Mouse (Mus musculus) left cerebral cortex, adult 9 months (tissue): ENCODE results near the gene Cacna1c.
A peak's percentile ranks its signal among the peaks of the same experiment; 100 is the strongest.

Experiments used
- DNase-seq, 2 experiments: peaks; one replicate each; pipeline ENCODE4 v3.0.0; 2022; ENCODE audit warnings: low spot score in 2 of 2

Gene Cacna1c

DNA sequence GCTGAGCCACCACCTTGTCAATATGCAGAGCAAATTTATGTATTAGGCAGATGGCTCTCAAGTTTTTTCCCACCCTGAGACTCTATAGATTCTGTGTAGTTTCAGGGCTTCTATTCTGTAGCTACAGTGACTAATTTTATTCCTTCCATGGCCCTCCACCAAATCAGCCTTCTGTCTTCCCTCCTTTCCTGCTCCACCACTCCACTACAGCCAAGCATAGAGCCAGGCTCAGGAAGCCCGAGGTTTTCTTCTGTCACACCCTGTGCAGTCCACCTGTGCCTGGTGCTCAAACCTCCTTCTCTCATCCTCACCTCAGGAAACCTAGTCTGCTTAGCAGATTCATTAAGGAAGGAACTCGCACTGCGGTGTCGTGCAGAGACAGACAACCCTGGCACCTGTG is 51.1 kb downstream of the Cacna1c start:
- no peak for DNase-seq

DNA sequence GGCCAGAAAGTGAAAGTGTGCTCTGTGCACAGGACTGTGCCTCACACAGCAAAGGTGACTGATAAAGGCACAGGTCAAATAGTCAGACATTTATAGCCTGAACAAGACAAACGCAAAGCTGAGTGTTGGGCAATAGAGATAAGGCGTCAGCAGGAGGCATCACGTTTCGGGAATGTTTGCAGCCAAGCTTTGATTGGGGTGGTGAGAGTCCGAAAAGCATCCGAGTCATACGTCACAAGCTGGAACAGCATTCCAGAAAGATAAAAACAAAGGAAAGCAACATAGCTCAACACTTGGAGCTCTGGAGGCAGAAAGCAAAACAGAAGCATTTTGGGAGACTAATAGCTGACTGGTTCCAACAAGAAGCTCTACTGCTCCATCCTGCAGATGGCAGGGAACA is 56.7 kb downstream of the Cacna1c start:
- DNase-seq: no peak

DNA sequence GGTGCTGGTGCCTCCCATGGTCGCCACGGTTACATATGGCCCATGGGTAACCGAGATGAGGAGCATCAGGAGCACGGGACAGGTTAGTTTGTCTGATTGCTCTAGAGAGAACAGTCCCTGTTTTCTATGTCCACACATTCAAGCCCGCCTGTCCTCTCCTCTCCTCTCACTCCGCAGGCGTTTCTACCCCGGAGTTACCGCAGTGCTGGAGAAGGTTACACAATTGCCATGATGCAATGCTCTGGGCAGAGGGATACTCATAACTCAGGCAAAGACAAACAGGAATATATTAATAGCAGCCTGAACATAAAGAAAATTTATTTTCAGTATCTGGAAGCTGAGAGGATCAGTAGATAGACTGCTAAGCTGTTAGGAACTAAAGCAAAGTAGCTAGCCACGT is 58.5 kb downstream of the Cacna1c start:
- DNase-seq: no peak

DNA sequence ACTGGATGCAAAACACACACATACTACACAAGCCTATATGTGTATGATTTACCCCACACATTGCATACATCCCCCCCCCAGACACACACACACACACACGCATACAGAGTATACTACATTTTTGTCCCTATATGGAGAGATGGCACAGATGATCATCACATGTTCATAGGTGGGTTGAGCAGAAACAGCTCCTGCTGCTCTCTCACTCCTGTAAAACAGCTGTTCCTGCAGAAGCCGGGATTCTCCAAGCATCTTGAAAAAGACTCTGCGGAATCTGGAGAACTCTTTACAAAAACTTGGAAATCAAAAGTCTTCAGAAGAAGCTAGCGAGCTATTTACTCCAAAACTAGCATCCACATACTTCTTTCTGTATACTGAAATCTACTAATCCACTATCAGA is 63.4 kb downstream of the Cacna1c start:
- no peak for DNase-seq

DNA sequence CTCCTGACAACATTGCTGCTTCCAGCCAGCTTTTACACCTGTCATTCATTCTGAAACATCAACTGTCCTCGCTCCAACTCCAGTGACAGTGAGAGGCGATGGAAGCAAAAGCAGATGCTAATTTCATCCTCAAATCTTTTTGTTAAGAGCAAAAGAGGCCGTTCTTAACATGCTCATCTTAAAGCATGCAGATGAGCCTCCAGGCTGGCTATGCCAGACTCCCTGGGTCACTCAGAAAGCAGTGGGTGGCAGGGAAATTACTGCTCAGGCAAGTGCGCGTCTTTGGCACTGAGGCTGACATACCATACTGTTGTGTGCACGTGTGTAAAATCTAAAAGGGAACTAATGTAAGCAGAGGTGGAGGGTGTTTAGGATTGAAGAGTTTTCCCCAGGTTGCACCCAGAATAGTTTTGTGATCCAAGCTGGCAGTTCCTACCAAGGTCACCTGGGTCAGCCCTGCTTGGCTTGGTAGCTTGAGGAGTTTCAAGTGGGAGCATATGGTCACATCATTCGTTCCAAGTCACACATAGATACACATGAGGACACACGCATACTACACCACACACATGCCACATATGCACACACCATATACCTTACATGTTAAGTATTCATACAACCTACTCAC is 64.0 kb downstream of the Cacna1c start:
- DNase-seq: no peak

DNA sequence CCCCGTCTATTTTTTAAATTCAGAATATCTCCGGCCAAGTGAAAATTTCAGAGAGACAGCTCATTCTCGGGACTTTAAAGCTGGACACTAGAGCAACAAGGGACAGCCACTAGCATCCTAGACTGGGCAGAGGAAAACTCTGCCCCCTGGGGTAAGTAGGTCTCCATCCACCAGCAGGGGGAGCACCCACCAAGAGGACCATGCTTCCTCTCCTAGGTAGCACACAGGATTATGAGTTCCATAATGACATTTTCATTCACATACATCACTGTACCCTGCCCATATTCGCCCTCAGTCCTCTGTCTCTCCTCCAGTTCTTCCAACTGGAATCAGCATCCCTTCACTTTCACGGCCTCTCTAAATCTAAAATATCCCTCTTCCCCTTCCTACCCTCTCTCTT is 66.6 kb downstream of the Cacna1c start:
- DNase-seq: no peak

DNA sequence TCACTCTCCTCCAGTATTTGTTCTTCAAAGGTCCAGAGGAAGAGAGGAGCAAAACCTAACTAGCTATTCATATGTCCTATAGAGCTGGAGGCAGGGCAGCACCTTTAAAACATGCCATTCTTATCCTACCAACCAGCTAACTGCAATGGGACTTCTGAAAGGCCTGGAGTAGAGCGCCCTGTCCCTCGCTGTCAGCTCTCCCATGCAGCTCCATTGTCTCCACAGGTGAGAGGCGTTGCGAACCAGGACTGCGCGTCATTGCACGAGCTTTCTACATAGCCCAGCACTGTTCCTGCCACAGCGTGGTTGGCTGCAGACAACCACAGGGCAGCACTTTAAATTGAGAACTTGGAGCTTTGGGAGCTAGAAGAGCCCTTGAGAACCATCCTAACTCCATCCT is 67.7 kb downstream of the Cacna1c start:
- DNase-seq: no peak

DNA sequence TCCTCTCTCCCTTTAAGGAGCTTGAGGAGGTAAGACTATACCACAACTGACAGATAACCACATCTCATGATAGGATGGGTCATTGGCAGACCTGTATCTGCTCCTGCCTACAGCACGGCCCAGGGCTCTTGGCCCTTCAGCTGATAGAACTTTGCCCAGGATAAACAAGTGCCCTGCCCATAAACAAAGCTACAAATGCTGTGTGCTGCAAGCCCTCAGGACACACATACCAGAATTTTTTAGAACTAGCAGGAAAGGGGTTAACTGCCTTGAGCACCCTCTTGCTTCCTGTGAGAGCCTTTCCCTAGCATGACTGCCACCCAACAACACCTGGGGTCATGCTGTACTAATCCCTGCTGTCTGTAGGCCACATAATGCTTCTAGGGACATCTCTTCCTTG is 68.1 kb downstream of the Cacna1c start:
- DNase-seq: no peak

DNA sequence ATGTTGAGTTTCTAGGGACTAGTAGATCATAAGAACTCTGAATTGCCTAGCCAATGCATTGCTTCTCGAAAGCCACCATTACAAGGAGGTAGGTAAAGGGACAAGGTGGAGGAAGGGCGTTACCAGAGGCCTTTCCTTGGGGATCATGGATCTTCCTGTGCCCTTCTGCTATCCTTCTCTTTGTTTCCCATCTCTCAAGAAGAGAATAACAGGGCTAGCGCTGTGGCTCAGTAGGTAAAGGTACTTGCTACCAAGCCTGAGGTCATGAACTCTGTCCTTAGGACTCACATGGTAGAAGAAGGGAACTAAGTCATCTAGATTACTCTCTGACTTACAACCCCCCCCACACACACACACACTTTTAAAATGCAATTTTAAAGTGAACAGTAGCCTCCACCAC is 69.2 kb downstream of the Cacna1c start:
- no peak for DNase-seq

DNA sequence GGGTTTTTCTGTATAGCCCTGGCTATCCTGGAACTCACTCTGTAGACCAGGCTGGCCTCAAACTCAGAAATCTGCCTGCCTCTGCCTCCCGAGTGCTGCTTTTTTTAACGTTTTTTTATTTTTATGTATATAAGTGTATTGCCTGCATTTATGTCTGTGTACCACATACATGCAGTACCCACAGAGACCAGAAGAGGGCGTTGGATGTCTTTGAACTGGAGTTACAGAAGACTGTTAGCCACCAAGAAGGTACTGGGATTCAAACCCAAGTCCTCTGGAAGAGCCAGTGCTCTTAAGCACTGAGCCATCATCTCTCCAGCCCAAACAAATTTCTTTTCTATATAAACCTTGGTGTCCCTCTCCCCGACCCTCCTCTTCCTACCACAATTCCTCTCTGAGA is 77.8 kb downstream of the Cacna1c start:
- no peak for DNase-seq

DNA sequence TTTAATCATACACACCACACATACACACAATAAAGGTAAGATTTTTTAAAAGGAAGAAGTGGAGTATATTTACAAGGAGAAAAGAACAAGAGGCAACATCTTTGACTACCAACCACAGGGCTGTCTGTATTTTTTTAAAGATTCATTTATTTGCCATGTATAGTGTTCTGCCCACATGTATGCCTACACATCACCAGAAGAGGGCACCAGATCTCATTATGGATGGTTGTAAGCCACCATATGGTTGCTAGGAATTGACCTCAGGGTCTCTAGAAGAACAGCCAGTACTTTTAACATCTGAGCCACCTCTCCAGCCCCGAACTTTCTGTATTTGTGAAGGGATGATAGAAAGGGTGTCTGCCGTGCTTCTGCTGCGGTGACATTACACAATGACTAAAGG is 79.9 kb downstream of the Cacna1c start:
- DNase-seq: no peak

DNA sequence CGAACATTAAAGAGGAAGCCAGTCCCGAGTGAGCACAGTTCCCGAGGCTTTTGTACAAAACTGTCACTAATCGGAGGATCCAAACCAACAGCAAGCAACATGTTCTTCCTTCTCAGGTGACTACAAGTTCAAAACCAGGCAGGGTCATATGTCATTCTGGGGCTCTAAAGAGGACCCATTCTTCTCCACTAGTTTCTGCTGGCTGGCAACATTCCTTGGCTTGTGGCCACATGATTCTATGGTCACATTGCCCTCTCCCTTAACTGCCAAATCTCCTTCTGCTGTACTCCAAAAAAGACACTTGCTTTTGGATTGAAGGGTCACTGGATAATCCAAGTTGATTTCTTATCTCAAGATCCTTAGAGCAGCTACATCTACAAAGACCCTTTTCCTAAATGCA is 82.9 kb downstream of the Cacna1c start:
- no peak for DNase-seq

DNA sequence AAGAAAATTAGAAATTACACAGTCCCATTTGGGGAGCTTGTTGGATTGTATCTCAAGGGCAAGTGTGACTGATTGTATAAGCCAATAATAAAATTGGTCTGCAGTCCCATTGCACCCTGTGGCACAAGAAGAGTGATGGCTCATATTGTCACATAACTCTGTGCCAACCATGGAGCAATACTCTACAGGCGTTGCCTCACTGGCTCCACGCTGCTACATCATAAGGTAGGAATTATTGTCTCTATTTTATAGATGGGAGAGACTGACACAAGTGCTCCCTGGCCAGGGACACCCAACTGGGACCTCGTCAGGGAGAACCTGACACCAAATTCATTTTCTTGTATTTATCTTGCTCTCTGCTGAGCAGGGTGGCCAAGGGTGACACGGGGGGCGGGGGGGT is 85.8 kb downstream of the Cacna1c start:
- no peak for DNase-seq

DNA sequence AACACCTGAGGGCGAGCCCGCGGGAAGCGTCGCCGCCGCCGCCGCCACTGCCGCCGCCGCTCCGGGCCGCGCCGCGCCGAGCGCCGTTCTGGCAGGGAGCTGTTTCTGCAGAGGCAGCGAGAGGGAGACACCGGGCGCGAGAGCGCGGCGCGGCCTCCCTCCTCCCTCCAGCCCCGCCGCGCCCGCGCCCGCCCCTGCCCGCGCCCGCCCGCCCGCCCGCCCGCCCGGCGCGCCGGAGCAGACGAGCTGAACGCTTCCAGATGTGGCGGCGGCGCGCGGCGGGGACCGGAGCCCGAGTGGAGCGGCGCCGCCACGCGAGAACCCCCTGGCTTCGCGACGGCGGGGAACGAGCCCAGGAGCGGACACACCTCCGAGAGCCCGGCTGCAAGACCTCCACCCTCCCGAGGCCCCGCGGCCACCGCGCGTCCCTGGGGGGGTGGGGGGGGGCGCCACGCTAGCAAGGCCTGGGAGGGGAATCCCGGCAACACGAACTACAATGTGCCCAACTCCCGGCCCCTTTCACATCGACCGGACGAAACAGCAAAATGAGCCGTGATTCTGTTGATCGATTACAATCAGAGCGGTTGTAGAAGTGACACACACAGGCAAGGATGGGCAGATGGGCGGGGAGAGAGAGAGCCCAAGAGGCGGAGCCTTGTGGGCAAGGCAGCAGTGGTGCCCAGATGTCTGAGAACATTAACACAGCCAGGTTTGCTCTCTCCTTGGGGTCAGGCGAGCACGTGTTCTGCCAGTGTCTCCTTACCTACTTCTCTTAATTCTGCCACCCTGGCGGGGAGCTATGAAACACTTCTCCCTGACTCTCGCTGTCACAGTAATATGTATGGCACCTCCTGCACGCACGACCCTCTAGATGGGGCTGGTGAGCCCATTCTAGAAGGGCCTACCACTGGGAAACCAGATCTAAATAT is 87.5 kb downstream of the Cacna1c start:
- DNase-seq: peak in 1 of 2 experiments; percentile 78

DNA sequence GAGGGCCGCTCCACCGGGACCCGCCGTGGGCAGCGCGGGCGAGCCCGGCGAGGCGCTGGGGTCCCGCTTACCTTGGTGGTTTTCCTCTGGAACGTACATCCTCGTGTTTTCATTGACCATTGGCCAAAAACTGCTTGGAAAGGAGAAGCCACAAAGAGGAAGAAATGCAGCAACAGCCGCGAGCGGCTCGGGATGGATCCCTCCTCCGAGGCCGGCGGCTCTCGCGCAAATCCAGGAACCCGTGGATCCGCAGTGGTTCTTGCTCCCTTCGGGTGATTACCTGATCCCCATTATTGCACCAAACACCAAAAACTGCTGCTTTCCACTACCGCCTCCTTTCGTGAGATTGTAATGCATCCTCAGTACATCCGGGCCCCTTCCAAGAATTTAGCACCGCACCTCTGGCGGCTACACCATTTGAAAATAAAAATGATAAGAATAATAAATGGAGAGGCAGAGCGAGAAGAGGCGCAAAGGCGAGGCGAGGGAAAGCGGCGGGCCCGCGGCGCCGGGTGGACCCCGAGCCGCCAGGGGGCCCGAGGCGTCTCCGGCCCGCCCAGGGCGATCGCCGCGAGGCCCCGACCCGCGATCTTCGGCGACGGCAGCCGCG is 88.3 kb downstream of the Cacna1c start:
- peak in 1 of 2 experiments; percentile 37 for DNase-seq

DNA sequence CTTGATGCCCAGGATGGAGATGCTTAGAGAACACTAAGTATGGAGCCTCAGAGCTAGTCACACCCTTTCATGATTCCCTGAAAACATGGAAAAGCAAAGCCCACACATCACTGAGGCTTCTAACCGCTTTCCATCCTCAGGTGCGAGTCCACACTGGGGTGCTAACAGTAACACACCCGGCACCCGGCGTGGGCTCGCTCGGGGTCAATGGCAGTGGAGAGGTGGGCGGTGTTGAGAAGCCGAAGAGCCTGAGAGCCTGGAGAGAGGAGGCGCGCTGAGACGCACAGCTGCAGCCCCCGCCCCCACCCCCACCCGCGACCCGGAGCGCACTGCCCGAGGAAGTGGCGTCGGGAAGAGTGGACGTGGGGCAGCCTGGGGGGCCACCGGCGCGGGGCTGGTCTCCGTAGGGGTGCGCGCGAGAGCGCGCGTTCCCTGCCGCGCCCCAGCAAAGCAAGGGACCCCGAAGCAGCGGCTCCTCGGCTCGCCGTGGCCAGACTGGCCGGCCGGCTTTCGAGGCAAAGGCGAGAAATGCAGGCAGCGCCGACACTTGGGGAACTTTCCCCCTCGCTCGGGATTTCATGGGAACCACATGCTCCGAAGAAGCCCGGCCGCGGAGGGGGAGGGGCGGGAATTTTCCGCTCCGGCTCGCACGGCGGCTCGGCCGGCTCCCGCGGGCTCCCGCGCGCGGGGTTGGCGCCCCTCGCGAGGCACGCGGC is 88.9 kb downstream of the Cacna1c start:
- peak in 1 of 2 experiments; percentile 38 for DNase-seq

DNA sequence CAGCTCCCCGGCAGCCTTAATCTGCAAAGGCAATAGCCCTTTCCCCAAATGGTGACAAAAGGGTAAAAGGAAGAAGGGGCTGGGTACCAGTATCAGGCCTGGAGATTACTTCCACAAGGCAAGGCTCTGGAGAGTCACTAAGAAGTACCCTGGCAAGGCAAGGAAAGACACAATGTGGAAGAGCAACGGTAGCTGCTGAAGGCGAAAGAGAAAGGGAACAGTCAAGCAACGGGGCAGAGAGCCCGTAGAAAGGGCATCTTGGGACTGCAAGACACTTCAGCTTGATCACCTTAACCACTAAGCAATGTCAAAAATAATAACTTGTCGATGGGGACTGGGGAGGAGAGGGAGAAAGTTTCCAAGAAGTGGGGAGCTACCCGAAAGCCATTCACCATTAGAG is 89.5 kb downstream of the Cacna1c start:
- no peak for DNase-seq

DNA sequence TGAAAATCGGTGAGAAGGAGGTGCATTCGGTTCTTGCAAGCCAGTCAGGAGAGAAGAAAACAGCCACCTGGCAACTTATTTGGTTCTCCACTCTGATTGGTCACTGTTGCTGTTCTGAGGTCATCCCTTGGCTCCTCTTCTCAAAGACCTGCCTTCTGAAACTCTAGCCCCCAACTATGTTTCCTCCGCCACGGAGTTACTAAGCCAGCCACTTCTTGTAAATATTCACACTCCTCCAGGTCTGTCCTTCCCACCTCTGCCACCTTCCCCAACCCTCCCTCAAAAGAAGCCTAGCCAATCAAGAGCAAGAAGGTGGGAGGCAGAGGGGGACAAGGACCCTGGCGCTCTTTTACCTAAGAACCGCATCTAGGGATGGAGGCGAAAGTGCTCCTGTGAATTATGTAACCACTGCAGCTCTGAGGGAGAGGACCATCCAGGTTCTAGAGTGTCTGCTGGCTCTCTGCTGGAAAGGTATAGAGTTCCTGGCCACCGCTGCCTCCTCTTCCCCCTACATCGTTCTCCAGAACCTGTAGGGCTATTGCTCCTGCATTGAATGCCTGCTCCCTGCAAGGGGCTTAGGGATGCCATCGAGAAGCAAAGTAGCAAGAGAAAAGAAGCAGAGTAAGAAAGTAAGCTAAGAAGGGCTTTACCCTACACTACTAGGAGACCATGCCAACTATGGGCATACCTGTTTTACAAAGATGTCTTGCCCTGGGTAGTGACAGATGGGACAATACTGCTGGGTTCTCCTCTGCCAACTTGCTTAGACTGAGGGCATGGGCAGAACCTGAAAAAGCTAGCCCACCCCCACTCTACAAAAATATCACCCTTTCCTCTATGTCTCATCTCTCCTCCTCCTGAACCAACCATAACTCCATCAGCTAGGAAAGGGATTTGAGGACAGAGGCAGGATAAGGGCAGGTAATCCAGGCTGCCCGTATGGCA is 90.3 kb downstream of the Cacna1c start:
- DNase-seq: peak in 1 of 2 experiments; percentile 33

DNA sequence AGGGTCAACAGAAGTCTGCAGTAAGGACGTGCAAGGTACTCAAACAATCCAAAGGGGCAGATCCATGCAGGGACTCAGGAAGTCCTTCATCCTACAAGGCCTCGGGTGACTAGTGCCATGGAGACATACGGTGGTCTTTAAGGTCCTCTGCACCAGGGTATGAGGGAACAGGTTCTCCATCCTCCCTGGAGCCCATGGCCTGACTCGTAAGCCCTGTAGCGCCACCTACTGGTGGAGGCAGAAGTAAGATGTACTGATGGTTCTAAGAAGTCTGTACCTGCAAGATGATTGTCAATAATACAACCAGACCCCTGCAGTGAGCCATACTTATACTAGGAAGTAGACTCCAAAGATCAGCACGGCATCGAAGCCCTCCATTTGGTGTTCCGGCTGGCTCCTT is 92.0 kb downstream of the Cacna1c start:
- DNase-seq: peak in 1 of 2 experiments; percentile 89

DNA sequence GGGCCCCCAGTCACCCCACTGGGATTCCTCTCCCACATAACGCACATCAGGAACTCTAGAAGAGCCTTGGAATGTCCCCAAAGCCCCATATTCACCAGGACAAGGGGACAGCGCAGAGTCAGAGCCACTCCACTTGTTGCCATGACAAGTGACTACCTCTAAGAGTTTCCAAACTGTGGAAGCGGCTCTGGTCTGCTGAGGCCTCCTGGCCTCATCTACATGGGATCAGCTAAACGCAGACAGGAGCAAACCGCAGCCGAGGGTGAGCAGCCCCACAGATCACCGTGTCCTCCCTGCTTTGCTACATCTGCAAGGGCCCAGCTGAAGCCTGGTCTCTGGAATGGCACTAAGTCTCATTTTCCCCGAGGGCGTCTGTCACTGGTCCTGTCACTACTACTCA is 93.3 kb downstream of the Cacna1c start:
- DNase-seq: no peak

DNA sequence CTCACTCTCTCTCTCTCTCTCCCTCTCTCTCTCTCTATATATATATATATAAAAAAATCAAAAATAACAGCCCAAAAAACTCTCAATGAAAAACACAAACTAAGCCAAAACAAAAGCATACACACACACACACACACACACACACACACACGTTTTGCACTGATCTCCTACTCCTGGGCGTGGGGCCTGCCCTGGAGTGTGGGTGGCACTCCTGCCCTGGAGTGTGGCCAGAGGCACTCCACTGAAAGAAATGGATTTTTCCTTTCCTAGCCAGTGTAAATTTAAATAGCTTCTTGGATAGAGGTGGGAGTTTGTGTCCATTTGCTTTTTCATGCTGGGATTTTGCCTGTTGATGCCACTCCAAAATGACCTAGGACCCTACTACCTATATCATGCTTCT is 96.9 kb downstream of the Cacna1c start:
- DNase-seq: no peak
